Mouse (Mus musculus) brain, embryonic 14.5 days (tissue): Measurements from ENCODE around the gene 4930512M02Rik. TPM values are rescaled to one million over a fixed set of nuclear protein-coding genes. Genes with fewer than 3 reads are reported as not detected.

ENCODE experiments used
- DNase-seq: peaks from one replicate; pipeline ENCODE4 v3.0.0-alpha.2; 2011; ENCODE audit warnings: low read depth
- CTCF ChIP-seq: fragments of 200-500 bp; IDR thresholded peaks from 2 replicates; pipeline ENCODE4 v1.5.1; 2012; ENCODE audit warnings: inconsistent platforms, mild to moderate bottlenecking, moderate library complexity, borderline replicate concordance; ENCODE audit not compliant: insufficient read depth, insufficient read length; ENCODE audit errors: extremely low read depth
- POLR2A ChIP-seq: fragments of 200-500 bp; IDR thresholded peaks from 2 replicates; pipeline ENCODE4 v1.6.1; 2012; ENCODE audit warnings: mild to moderate bottlenecking, inconsistent platforms, borderline replicate concordance; ENCODE audit not compliant: poor library complexity, insufficient read depth, insufficient read length, severe bottlenecking; ENCODE audit errors: extremely low read depth
- polyA plus RNA-seq: library from polyadenylated mRNA; depleted of rRNA; stranded (reverse); fragments of >200 nt; gene quantifications from 2 replicates; pipeline ENCODE4 v1.2.3, GENCODE M21; 2012

4930512M02Rik gene
- polyA plus RNA-seq, 1 experiment: not detected

DNA sequence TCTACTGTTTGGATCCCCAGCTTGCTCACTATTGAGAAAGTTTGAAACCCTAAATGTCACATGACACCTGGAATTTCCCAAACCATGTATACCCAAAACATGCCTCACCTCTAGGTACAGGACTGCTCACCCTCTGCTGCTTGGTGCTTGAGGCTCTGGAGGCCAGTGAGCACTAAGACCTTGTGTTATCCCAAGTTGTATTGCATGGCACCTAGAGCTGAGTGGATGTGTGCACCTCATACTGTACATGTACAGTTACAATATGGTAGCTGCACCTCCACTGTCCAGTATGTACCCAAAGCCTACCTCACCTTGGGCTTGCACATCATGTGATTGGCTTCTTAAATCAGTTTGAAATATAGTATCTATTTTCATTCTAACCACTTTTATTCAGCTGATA lies 16.7 kb upstream of the 4930512M02Rik start:
- TF ChIP-seq CTCF (no peak), POLR2A (no peak)

DNA sequence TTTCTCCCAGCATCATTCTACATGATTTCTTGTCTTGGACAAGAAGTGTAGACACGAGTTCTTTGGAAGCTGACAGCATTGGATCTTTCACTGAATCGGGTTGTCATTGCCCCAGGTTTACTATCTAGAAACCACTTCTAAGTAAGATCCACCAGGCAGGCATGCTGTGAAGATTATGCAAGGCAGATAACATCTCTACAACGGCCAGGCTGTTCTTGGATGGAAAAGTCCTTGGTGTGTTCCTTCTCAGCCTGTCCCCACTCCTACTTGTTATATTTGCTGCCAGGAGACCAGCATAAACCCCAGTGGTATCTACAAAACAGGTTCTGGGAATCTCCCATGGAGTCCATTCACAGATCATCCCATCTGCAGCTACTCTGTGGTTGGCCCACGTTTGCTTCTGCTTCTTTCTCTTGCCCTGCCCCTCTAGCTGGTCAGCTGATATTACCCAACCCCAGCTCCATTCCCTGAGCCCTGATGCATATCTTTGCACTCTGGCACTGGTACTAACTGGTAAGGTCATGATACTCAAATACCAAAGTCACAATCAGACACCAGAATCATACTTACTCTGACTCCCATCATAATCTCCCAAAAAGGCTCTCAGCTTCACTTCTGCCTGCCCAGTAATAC lies 3.4 kb downstream of the 4930512M02Rik start:
- DNase-seq: no peak
- TF ChIP-seq CTCF (no peak), POLR2A (no peak)

More for the DNA sequence above, 16.7 kb upstream of the 4930512M02Rik start:
- no peak for DNase-seq

DNA sequence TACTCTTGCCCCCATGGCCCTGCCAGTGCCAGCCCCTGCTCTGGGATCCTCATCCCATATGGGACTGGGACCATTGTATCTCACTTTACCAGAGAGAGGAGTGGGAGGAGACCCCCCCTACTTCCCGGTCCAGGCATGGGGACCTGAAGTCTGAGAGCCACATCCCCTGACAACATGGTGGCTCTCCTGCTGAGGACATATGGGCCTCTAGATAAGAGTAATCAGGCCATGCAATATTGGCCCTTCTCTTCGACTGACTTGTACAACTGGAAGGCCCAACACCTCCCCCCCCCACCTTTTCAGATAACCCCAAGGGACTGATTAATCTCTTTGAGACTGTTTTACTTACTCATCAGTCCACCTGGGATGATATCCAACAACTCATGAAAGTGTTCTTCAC lies 18.4 kb downstream of the 4930512M02Rik start:
- TF ChIP-seq POLR2A: no peak
- TF ChIP-seq CTCF: no peak
- no peak for DNase-seq

DNA sequence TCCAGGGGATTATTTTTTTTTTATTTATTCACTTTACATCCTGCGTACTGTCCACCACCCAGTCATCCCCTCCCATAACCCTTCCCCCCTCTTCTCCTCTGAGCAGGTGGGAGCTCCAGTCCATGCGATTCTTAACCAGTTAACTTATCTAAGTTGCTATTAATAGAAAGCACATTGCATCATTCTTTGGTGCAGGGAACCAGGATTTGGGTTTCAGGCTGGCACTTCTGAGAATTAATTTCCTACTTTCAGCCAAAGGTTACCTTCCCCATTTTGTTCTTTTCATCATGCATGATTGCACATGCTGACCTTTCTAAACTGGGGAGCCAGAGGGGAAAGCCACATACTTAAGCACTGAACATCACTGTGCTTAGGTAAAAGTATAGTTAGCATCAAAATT lies 40.3 kb downstream of the 4930512M02Rik start:
- TF ChIP-seq POLR2A (no peak), CTCF (no peak)
- DNase-seq: no peak

DNA sequence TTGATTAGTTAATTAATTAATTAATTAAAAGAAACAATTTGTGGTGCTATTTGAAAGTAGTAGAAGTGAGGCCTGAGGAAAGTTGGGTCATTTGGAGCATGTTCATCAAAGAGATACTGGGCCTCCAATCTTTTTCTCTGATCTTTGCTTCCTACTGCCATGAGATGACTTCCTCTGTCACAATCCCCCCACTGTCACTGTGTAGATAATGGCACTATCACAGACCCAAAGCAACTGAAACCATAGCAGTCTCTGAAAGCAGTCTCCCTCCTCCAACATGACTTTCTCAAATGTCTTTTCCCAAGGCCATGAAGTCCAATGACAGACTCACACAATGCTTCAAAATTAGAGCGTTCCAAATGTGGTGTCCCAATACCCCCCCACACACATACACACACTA lies 41.2 kb downstream of the 4930512M02Rik start:
- DNase-seq: no peak
- TF ChIP-seq CTCF (no peak), POLR2A (no peak)

DNA sequence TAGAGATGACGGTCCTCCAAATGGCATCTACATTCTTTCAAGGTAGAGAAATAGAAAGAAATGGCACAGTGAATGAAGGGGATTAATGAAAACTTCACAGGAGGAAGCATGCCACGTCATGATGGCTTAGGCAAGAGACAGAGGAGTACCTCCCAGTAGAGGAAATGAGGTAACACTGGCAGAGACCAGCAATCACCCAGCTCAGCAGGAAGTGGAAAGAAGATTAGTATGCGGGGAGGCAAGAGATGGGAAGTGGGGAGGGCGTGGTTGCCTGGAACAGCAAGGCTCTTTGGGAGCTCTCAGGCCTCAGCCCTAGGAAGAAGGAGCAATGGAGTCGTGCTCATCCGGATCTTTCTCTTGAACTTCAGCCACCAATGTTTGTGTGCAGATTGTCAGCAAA lies 53.9 kb downstream of the 4930512M02Rik start:
- TF ChIP-seq CTCF (no peak), POLR2A (no peak)
- DNase-seq: no peak

DNA sequence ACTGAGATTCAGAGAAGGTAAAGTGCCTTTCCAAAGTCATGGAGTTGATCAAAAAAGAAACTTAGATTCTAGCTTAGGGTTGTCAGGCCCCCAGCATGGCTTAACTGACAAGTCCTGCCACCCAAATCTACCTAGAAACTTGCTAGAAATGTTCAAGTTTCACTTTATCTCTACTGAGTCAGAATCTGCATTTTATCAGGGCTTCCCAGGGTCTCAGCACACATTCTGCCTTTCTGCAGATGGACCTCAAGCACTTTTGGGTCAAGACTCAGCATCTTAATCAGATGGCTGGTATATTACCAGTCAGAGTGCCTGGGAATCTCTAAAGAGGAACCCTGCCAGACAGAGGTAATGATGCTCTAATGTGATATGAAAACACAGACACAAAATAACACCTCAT lies 56.9 kb downstream of the 4930512M02Rik start:
- TF ChIP-seq POLR2A (no peak), CTCF (no peak)
- DNase-seq: no peak

DNA sequence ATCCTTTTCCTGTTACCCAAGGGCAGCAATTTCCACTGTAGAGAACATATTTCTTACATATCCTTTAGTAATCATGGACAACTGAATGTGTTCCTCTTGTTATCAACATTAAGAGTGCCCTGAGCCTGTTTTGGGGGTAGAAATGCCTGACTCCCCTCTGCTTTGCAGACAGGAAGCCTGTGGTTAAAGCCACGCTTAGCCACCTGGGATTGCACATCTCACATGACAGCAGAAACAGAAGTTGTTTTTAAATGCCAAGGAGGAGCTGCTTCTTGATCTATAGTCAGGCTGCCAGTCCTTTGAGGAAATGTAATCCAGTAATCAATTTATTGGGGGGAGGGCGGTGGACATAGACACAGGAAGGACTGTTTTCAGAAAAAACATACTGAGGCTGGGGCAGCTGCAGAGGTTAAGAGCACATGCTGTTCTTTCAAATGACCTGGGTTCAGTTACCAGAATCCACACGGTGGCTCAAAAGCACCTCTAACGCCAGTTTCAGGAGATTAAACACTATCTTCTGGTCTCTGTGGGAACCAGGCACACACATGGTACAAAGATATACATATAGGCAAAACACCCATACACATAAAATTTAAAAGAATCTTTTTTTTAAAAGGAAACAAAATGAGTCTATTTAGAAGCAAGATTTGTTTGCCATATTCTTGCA lies 58.0 kb downstream of the 4930512M02Rik start:
- no peak for DNase-seq
- TF ChIP-seq CTCF (no peak), POLR2A (no peak)

DNA sequence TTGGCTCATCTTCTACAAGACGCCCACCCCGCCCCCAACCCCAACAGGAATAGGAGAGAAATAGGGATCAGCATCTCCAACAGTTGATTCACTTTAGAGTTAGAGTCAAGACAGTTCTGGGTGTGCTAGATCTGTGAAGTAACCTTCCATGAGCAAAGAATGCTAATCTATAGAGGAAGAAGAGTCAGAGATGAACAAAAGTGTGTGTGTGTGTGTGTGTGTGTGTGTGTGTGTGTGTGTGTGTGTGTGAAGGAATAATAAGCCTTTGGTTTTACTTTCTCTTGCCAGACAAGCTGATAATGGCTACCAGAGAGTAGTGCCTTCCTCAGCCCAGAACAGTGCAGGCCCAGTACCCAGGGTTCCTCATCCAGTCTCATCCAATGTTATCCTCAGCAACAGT lies 59.6 kb downstream of the 4930512M02Rik start:
- TF ChIP-seq POLR2A (no peak), CTCF (no peak)
- DNase-seq: no peak

DNA sequence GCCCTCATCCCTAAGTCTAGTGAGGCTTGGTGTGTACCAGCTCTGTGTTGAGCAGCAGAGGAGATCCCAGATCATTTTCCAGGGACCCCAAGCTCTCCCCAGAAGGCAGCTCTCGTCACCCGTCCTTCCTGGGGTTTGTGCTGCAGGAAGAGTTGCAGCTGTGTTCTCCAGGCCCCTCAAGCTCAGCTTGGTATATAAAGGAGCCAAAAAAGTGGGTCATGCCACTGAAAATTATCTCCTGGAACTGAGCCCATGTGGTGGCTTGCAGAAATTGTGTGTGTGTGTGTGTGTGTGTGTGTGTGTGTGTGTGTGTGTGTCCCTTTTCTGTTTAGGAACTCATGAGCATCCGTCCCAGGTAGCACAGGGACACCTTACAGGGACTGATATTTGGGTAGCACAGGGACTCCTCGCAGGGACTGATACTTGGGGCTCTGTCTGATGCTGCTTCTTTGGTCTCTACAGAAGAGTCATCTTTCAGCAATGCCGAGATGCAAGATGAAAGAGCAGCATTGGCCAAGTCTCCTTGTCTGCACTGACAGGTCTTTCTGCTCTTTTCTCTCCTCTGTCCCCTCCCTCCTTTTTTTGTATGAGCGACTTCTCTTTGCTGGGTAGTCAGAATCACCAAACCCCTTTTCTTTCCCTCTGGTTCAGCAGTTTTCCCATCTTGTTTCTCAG lies 62.4 kb downstream of the 4930512M02Rik start:
- TF ChIP-seq CTCF (no peak), POLR2A (no peak)
- no peak for DNase-seq

DNA sequence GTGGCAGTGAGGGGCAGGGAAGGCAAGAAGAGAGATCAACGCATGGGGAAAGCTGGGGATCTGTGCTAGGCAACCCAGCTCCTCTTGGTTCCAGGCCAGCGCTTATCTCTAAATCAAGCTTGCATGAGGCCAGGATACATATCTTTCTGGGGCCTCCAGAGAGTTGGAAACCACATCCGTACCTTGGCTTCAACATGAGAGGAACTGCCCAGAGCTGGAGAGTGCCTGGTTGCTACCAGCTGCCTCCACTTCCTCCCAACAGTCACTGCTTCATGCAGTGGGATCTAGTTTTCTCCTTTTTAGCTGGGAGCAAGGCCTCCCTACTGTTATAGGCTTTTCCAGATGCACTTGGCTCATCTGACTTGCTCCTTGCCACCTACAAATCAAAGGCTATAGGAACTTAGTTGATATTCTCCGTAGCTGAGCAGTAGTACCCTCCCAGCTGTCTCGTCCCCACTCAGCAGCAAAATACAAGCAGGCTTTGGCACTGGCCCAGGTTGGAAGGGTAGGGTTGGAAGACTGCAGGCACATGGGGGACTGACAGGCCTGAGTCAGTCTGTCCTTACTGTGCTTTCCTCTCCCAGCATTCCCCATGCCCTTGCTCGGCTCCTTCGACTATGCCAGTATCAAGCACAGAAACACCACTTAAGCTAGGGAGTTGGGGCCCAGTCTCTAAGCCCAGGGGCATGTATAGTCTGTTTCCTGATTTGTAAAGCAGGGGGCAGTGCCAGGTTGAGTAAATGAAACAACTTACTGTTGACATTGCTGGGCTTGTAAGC lies 63.2 kb downstream of the 4930512M02Rik start:
- DNase-seq: peak; percentile 14

More for the DNA sequence above, 63.2 kb downstream of the 4930512M02Rik start:
- TF ChIP-seq POLR2A (no peak), CTCF (no peak)
